Mouse (Mus musculus) megakaryocyte, embryonic 14.5 days (primary cell): ENCODE data around the gene Actn4. TPM values are rescaled to one million over a fixed set of nuclear protein-coding genes. Genes with fewer than 3 reads are reported as not detected.

Source experiments
- H3K27me3 ChIP-seq: replicated peaks from 2 replicates; pipeline ENCODE3; 2012; ENCODE audit warnings: inconsistent platforms
- H3K36me3 ChIP-seq: replicated peaks from 2 replicates; pipeline ENCODE3; 2012; ENCODE audit warnings: low read length, inconsistent platforms, mixed read lengths
- H3K4me1 ChIP-seq: 2 replicates; pipeline ENCODE4 v1.6.1; 2012; ENCODE audit warnings: inconsistent platforms
- H3K4me3 ChIP-seq: replicated peaks from 2 replicates; pipeline ENCODE3; 2012; ENCODE audit warnings: moderate library complexity, mild to moderate bottlenecking, inconsistent platforms
- H3K9me3 ChIP-seq: 2 replicates; pipeline ENCODE4 v1.6.1; 2012; ENCODE audit warnings: inconsistent platforms
- FLI1 ChIP-seq: IDR thresholded peaks from 2 replicates; pipeline ENCODE4 v1.6.1; 2012; ENCODE audit warnings: low read length, inconsistent platforms, mixed read lengths
- GATA1 ChIP-seq: IDR thresholded peaks from 3 replicates; pipeline ENCODE4 v1.6.1; 2012; ENCODE audit warnings: mixed read lengths, low read length, inconsistent platforms, borderline replicate concordance
- polyA plus RNA-seq: library from polyadenylated mRNA; stranded (reverse); fragments of >175 nt; gene quantifications from 2 replicates; pipeline ENCODE4 v1.2.3, GENCODE M21; 2012; ENCODE audit warnings: low replicate concordance; ENCODE audit not compliant: insufficient read depth

Gene Actn4
- polyA plus RNA-seq, result 517 and 590 TPM in 2 replicates

DNA sequence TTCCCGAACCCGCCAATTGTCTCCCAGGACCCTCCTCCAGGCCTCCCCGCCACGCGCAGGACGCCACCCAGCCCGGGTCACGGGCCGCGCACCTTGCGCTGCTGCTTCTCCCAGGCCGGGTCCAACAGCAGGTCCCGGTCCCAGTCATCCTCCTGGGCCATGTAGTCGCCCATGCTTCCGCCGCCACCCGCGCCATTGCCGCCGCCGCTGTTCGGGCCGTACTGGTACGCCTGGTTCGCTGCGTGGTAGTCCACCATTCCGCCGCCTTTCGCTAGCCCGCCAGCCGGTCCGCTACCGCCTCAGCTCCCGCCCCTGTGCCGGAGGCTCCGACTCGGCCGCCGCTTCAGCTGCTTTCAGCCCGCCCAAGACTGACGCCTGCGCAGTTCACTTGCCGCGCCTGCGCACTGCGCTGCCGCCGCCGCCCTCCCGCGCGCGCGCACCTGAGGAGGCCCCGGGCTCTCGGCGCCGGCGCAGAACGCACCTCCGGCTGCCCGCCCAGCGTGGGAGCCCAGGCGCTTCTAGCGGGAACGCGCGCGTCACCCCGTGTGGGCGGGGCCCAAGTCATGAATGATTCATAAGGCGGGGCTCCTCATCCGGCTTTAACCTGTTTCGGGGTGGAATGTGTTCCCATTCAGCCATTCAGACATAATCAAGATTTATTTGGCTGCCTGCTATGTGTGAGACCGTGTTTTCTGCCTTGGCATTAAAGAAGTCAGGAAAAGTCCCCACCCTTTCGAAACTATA, at the start of gene Actn4:
Gene Actn4, minus strand, starts transcription at position 414 of the 744 bp plus-strand sequence.
- H3K9me3 ChIP-seq, result no peaks in the 10 kb centered on the region
- TF ChIP-seq FLI1, result no peak
- no peak for TF ChIP-seq GATA1
- peaks cover 5% of the 10 kb centered on the region for H3K36me3 ChIP-seq
- H3K4me1 ChIP-seq, result peaks cover 64% of the 10 kb centered on the region
- no peaks in the 10 kb centered on the region for H3K27me3 ChIP-seq
- H3K4me3 ChIP-seq, result peak within 1 kb of the TSS; percentile 96

GRCm38 (mm10) chr7:29008714-29009113, 46.6 kb upstream of the Actn4 start:
- no peak overlapping the region for H3K4me3 ChIP-seq
- H3K27me3 ChIP-seq, result peaks cover 25% of the 10 kb centered on the region
- H3K36me3 ChIP-seq, result peaks cover 6% of the 10 kb centered on the region
- no peak for TF ChIP-seq FLI1
- no peak for TF ChIP-seq GATA1
- peaks cover 43% of the 10 kb centered on the region for H3K4me1 ChIP-seq
- peaks cover 13% of the 10 kb centered on the region for H3K9me3 ChIP-seq

DNA sequence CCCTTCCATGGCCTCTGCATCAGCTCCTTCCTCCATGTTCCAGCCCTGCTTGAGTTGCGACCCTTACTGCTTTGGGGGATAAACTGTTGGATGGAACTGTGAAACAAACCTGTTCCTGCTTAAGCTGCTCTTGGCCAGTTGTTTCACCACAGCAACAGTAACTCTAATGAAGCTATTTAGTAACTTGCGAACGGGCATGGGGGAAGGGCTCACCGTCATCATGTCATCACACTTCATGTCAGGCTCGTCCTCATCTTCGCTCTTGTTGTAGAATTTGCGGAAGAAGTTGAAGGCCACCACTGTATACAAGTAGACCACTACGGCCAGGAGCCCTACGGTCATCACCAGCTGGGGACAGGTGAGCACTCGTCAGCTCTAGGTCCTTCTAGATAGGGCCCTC, 46.0 kb upstream of the Actn4 start:
- peaks cover 23% of the 10 kb centered on the region for H3K27me3 ChIP-seq
- H3K4me1 ChIP-seq, result peaks cover 42% of the 10 kb centered on the region
- TF ChIP-seq GATA1 (no peak), FLI1 (no peak)

DNA sequence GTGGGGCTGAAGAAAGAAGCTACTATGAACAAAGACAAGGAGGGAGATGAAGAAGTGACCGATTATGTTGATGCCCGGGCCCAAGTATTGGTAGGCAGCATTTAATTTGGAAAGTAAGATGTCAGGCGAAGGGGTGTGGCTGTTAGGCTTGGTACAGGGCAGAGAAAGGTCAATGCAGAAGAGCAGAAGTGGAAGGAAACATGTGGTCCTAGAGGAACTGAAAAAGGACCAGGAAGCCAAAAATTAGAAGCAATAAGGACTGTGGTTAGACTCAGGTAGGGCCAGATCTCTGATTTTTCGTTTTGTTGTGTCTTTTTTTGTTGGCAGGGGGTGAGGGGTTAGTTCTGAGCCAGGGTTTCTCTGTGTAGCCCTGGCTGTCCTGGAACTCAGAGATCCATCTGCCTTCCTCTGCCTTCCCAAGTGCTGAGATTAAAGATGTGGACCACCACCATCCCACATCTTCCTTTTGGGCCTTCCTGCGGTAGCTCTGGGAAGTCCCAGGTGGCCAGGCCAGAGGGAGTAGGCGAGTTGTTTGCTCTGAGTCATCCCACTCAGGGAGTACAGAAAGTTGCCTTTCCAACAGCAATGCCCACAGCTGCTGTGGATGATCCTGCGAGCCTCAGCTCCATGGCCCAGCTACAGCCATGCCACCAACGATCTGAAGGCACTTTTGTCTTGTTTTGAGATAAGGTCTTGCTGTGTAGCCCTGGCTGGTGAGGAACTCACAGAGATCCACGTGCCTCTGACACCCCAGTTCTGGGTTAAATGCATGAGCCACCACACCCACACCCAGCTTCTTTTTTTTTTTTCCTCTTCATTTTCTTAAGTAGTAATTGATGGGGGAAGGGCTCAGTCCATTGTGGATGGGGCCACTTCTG, 45.3 kb upstream of the Actn4 start:
- Histone ChIP-seq H3K27me3 (peaks cover 23% of the 10 kb centered on the region), H3K4me3 (no peak overlapping the region), H3K4me1 (peaks cover 44% of the 10 kb centered on the region), H3K36me3 (peaks cover 18% of the 10 kb centered on the region), H3K9me3 (0 out of 2 replicates have a peak, but pooled peaks cover 3% of the 10 kb centered on the region)
- TF ChIP-seq FLI1 (no peak), GATA1 (no peak)

More for the DNA sequence above, 46.0 kb upstream of the Actn4 start:
- no peak overlapping the region for H3K4me3 ChIP-seq
- peaks cover 7% of the 10 kb centered on the region for H3K9me3 ChIP-seq
- peaks cover 11% of the 10 kb centered on the region for H3K36me3 ChIP-seq

GRCm38 (mm10) chr7:29000651-29001605, 38.8 kb upstream of the Actn4 start:
- Histone ChIP-seq H3K9me3 (no peaks in the 10 kb centered on the region), H3K36me3 (peaks cover 80% of the 10 kb centered on the region), H3K4me3 (peak overlapping the region; percentile 91), H3K27me3 (no peaks in the 10 kb centered on the region), H3K4me1 (peaks cover 30% of the 10 kb centered on the region)
- TF ChIP-seq GATA1 (no peak), FLI1 (no peak; the same call in 1 of the 2 replicates)

DNA sequence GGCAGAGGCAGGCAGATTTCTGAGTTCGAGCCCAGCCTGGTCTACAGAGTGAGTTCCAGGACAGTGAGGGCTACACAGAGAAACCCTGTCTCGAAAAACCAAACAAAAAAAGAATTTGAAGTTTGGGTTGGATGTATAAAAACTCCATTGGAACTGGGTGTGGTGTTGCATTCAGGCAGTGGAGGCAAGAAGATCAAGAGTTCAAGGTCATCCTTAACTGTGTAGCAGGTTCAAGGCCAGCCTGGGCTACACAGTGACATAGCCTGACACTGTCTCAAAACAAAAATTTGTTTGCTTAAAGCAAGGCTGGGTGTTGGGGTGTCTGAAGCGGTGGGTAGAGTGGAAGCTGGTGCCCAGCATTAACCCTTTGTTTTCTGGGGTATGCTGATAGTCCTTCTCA, 31.3 kb upstream of the Actn4 start:
- H3K4me3 ChIP-seq, result no peak overlapping the region
- H3K36me3 ChIP-seq, result peaks cover 91% of the 10 kb centered on the region
- H3K27me3 ChIP-seq, result no peaks in the 10 kb centered on the region
- peaks cover 17% of the 10 kb centered on the region for H3K4me1 ChIP-seq
- TF ChIP-seq FLI1 (no peak), GATA1 (no peak)
- H3K9me3 ChIP-seq, result no peaks in the 10 kb centered on the region

GRCm38 (mm10) chr7:28992997-28993396, 30.9 kb upstream of the Actn4 start:
- Histone ChIP-seq H3K9me3 (no peaks in the 10 kb centered on the region), H3K4me1 (peaks cover 18% of the 10 kb centered on the region), H3K36me3 (peaks cover 91% of the 10 kb centered on the region), H3K4me3 (no peak overlapping the region), H3K27me3 (no peaks in the 10 kb centered on the region)
- no peak for TF ChIP-seq GATA1
- no peak for TF ChIP-seq FLI1

GRCm38 (mm10) chr7:28991616-28992015, 29.5 kb upstream of the Actn4 start:
- no peaks in the 10 kb centered on the region for H3K27me3 ChIP-seq

DNA sequence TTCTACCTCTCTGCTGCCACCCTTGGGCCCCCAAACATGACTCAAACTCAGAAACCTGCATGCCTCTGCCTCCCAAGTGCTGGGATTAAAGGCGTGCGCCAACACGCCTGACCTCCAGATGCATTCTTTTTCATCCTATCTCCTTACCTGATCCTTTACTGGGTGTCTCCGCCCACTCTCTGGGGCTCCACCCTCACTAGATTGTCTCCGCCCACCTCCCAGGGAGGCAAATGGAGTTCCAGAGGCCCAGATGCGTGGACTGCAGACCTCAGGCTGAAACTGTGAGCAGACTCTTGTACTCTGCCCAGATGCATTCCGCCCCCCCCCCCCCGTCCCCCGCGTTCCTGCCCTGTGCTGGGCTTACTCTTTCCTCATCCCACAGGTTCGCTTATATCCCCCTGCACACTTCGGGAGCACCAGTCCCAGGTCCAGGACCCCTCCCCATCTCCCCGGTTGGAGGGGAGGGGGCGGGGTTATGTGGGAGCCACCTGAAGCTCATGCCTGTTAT, 28.7 kb upstream of the Actn4 start:
- Histone ChIP-seq H3K36me3 (peaks cover 94% of the 10 kb centered on the region), H3K27me3 (no peaks in the 10 kb centered on the region)
- TF ChIP-seq GATA1 (no peak), FLI1 (no peak)

More at GRCm38 (mm10) chr7:28991616-28992015, 29.5 kb upstream of the Actn4 start:
- TF ChIP-seq GATA1 (no peak), FLI1 (no peak)
- peaks cover 95% of the 10 kb centered on the region for H3K36me3 ChIP-seq
- no peaks in the 10 kb centered on the region for H3K9me3 ChIP-seq
- no peak overlapping the region for H3K4me3 ChIP-seq
- peaks cover 25% of the 10 kb centered on the region for H3K4me1 ChIP-seq

More for the DNA sequence above, 28.7 kb upstream of the Actn4 start:
- H3K4me1 ChIP-seq, result peaks cover 33% of the 10 kb centered on the region
- no peaks in the 10 kb centered on the region for H3K9me3 ChIP-seq
- no peak overlapping the region for H3K4me3 ChIP-seq
